Mouse (Mus musculus): ENCODE measurements around the gene Pus7. TPM values are rescaled to one million over a fixed set of nuclear protein-coding genes. Genes with fewer than 3 reads are reported as not detected.

The Pus7 gene
- total and polyA plus RNA-seq, 3 experiments = 35.3 to 62.9 (median 61.9) TPM

- H3K27me3 ChIP-seq (replicated peaks) = no peaks in the 10 kb centered on the region
- H3K9ac ChIP-seq (ENCODE audit: insufficient read depth, low read depth) = no peak overlapping the region
- DNase-seq (ENCODE audit: extremely low read depth) = no peak
- in situ Hi-C loops (cut with MboI; ENCODE audit: low pct_ligation_motif_present, low pct_unique_long_range_greater_than_20kb, low sequenced_read_pairs) = loop anchor here (10.0 kb wide), 1 partner anchor 203 kb away; no protein-coding TSS in a partner anchor
- peaks cover 17 to 28% of the 10 kb centered on the region in 2 experiments for H3K4me1 ChIP-seq (ENCODE audit: control insufficient read depth in 1 of 2, insufficient read depth in 2 of 2)
- H3K4me2 ChIP-seq (ENCODE audit: insufficient read depth, low read depth, poor library complexity, severe bottlenecking) = no peak overlapping the region
- TF ChIP-seq RCOR1 (conservative IDR thresholded peaks at IDR 0.05; ENCODE audit: low read depth, low read length) (no peak), HCFC1 (IDR thresholded peaks at IDR 0.05; ENCODE audit: low read depth, low read length) (no peak), EP300 (IDR thresholded peaks at IDR 0.05; ENCODE audit: low read length) (no peak), NRF1 (IDR thresholded peaks at IDR 0.05; ENCODE audit: low read depth, low read length) (no peak), JUN (IDR thresholded peaks at IDR 0.05; ENCODE audit: insufficient read depth, low read depth, low read length) (no peak), SMC3 (IDR thresholded peaks at IDR 0.05; ENCODE audit: low read depth, low read length) (no peak), CHD2 (IDR thresholded peaks at IDR 0.05; ENCODE audit: low read length) (no peak), ELF1 (IDR thresholded peaks at IDR 0.05; ENCODE audit: low read depth, low read length) (no peak), MXI1 (IDR thresholded peaks at IDR 0.05; ENCODE audit: low read depth, low read length) (no peak), RAD21 (IDR thresholded peaks at IDR 0.05; ENCODE audit: low read depth, low read length) (no peak)
- dilution Hi-C loops (cut with MboI; ENCODE audit: extremely low pct_ligation_motif_present, extremely low pct_unique_long_range_greater_than_20kb, low sequenced_read_pairs) = no loop called here
- no peaks in the 10 kb centered on the region for H3K36me3 ChIP-seq (replicated peaks in 1 of 2; ENCODE audit: control insufficient read depth in 1 of 2, insufficient read depth in 1 of 2, low read length in 1 of 2)
- no peaks in the 10 kb centered on the region for H3K79me2 ChIP-seq (replicated peaks; ENCODE audit: control insufficient read depth, extremely low read depth, insufficient read depth, poor library complexity, severe bottlenecking)
- no peaks in the 10 kb centered on the region for H3K9me3 ChIP-seq (replicated peaks; ENCODE audit: low read length)
- no peak overlapping the region for H3K27ac ChIP-seq (ENCODE audit: insufficient read depth, low read depth)
- H3K4me3 ChIP-seq (replicated peaks in 1 of 3; ENCODE audit: low read depth in 2 of 3, low read length in 2 of 3, poor library complexity in 1 of 3) = no peak overlapping the region
These were observed 65.4 kb downstream of the Pus7 start for GRCm38 (mm10) chr5:23718182-23718534.

- TF ChIP-seq UBTF (IDR thresholded peaks at IDR 0.05; ENCODE audit: low read depth, low read length) = no peak
- TF ChIP-seq KAT2A (IDR thresholded peaks at IDR 0.05; ENCODE audit: insufficient replicate concordance, low read length) = no peak
- no peak for TF ChIP-seq CHD2 (IDR thresholded peaks at IDR 0.05; ENCODE audit: low read length)
- TF ChIP-seq ZMIZ1 (IDR thresholded peaks at IDR 0.05; ENCODE audit: low read depth, low read length) = no peak
- TF ChIP-seq USF2 (conservative IDR thresholded peaks at IDR 0.05; ENCODE audit: low read depth, low read length) = no peak
- no peak for TF ChIP-seq NRF1 (IDR thresholded peaks at IDR 0.05; ENCODE audit: low read depth, low read length)
- no peak for TF ChIP-seq ZC3H11A (IDR thresholded peaks at IDR 0.05; ENCODE audit: low read depth, low read length)
- no peak for TF ChIP-seq HCFC1 (IDR thresholded peaks at IDR 0.05; ENCODE audit: low read depth, low read length)
- no peak for TF ChIP-seq CTCF (conservative IDR thresholded peaks at IDR 0.05 in 1 of 2, IDR thresholded peaks at IDR 0.05 in 1 of 2; ENCODE audit: low read depth in 2 of 2, low read length in 2 of 2)
- TF ChIP-seq MYC (IDR thresholded peaks at IDR 0.05; ENCODE audit: low read depth, low read length) = no peak
- no peak for TF ChIP-seq ELF1 (IDR thresholded peaks at IDR 0.05; ENCODE audit: low read depth, low read length)
- no peak for TF ChIP-seq TCF12 (IDR thresholded peaks at IDR 0.05; ENCODE audit: low read depth, low read length)
- no peak for TF ChIP-seq JUN (IDR thresholded peaks at IDR 0.05; ENCODE audit: insufficient read depth, low read depth, low read length)
- TF ChIP-seq POLR2AphosphoS2 (IDR thresholded peaks at IDR 0.05; ENCODE audit: low read depth, low read length) = no peak
- H3K4me3 ChIP-seq (replicated peaks in 1 of 3; ENCODE audit: low read depth in 2 of 3, low read length in 2 of 3, poor library complexity in 1 of 3) = no peak overlapping the region
- H3K9me3 ChIP-seq (replicated peaks; ENCODE audit: low read length) = no peaks in the 10 kb centered on the region
- H3K27me3 ChIP-seq (replicated peaks) = no peaks in the 10 kb centered on the region
- no peaks in the 10 kb centered on the region for H3K36me3 ChIP-seq (replicated peaks in 1 of 2; ENCODE audit: control insufficient read depth in 1 of 2, insufficient read depth in 1 of 2, low read length in 1 of 2)
- H3K4me1 ChIP-seq (ENCODE audit: control insufficient read depth in 1 of 2, insufficient read depth in 2 of 2) = peaks cover 17 to 29% of the 10 kb centered on the region in 2 experiments
- no peak overlapping the region for H3K9ac ChIP-seq (ENCODE audit: insufficient read depth, low read depth)
- H3K27ac ChIP-seq (ENCODE audit: insufficient read depth, low read depth) = no peak overlapping the region
- no peak for DNase-seq (ENCODE audit: extremely low read depth)
- in situ Hi-C loops (cut with MboI; ENCODE audit: low pct_ligation_motif_present, low pct_unique_long_range_greater_than_20kb, low sequenced_read_pairs) (loop anchor here (10.0 kb wide), 1 partner anchor 203 kb away; no protein-coding TSS in a partner anchor), dilution Hi-C loops (cut with MboI; ENCODE audit: extremely low pct_ligation_motif_present, extremely low pct_unique_long_range_greater_than_20kb, low sequenced_read_pairs) (no loop called here)
- no peak overlapping the region for H3K4me2 ChIP-seq (ENCODE audit: insufficient read depth, low read depth, poor library complexity, severe bottlenecking)
- H3K79me2 ChIP-seq (replicated peaks; ENCODE audit: control insufficient read depth, extremely low read depth, insufficient read depth, poor library complexity, severe bottlenecking) = no peaks in the 10 kb centered on the region
These were observed 65.9 kb downstream of the Pus7 start for GRCm38 (mm10) chr5:23717469-23718181.
